Mouse (Mus musculus): Measurements from ENCODE around the gene Ankle2. TPM values are rescaled to one million over a fixed set of nuclear protein-coding genes. Genes with fewer than 3 reads are reported as not detected.

Gene Ankle2
- total RNA-seq (2021) (10 to 100 TPM; 39.3 to 46.5 TPM), polyA plus RNA-seq (2012; rRNA removed) (7.5 and 8.7 TPM in 2 replicates)
- long read RNA-seq, full-length matches to known transcripts = 13 of 20 reads
- long read RNA-seq, partial matches to known transcripts = 3 of 20 reads
- long read RNA-seq, other reads (novel, unspliced or antisense) = 4 of 20 reads

DNA sequence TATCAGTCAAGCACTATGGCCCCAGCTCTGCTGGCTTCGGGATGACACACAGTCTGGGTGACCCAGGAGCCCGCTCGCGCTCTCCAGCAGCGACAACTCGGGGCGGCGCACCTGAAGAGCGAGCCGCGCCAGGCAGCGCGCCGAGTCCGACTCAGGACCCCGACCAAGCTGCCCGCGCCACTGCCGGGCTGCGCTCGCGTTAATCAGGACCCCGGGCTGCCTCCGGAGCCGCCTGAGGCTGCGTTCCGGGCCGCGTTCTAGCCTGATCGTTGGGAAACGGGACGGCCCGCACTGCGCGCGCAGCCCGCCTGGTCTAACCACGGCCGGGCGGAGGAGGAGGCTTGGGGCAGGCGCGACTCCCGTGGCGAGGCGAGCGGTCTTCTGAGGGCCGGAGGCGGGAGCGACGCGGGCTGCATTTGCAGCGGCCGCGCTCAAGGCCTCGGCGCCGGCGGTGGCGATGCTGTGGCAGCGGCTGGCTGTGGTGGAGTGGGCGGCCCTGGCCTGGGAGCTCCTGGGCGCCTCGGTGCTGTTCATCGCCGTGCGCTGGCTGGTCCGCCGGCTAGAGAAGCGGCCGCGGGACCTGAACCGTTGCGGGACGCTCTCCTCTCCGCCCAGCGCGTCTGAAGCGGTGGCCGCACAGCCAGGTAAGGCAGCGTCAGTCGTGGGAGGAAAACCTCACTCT, at the start of gene Ankle2:
TSS of gene Ankle2 (plus strand) at position 225 of the 682 bp plus-strand sequence.
- peak; percentile 96 for DNase-seq

DNA sequence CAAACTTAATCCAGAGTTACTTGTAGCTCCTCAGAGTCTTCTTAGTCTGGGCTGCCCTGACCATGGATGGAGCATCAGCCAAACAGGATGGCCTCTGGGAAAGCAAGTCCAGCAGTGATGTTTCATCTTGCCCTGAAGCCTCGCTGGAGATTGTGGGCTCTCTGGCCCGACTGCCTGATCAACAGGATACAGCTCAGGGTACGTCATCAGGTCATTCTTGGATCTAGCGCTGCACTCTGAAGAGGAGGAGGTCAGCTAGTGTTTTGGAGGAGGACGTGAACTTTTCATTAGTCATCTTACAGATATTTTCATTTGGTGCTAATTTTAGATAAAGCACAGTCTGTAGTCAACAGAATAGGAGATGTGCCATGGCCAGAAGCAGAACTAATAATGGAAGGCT, 49.1 kb upstream of the Ankle2 start:
- peak; percentile 70 for DNase-seq

GRCm38 (mm10) chr5:110203164-110203895, 27.5 kb upstream of the Ankle2 start:
- peak; percentile 6 for DNase-seq

DNA sequence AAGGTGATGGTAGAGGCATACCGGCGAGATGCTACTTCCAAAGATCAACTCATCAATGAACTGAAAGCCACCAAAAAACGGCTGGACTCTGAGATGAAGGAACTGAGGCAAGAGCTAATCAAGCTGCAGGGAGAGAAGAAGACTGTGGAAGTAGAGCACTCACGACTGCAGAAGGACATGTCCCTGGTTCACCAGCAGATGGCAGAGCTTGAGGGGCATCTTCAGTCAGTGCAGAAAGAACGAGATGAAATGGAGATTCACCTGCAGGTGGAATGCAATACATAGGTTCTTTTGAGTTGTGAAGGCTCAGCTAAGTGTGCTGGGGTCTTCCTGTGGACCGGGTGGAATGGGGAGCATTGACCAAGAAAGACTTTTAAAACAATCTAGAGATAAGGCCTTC, 26.0 kb upstream of the Ankle2 start:
- no peak for DNase-seq

- no peak for DNase-seq
These were observed 19.5 kb upstream of the Ankle2 start for GRCm38 (mm10) chr5:110211312-110211711.

DNA sequence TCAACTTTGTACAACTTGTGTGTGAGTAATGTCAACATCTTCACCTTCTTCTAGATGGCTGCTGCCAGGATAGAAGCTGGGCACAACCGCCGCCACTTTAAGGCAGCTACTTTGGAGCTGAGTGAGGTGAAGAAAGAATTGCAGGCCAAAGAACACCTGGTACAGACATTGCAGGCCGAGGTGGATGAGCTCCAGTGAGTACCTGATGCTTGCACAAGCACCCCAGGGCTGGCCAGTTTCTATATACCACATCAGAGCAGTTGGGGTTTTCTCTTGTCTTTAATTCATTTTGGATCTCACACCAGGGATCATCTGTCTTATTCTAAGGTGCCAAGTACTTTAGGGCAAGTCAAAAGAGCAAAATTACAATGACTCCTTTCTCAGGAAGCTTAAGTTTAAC, 14.0 kb upstream of the Ankle2 start:
- no peak for DNase-seq

DNA sequence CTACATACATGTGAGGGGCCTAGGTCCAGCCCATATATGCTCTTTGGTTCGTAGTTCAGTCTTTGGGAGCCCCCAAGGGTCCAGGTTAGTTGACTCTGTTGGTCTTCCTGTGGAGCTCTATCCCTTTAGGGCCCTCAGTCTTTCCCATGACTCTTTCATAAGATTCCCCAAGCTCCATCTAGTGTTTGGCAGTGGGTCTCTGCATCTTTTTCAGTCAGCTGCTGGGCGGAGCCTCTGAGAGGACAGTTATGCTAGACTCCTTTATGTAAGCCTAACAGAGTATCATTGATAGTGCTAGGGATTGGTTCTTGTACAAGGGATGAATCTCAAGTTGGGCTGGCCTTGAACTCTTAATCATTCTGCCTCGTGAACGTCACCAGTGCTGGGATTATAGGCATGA, 10.5 kb upstream of the Ankle2 start:
- no peak for DNase-seq

DNA sequence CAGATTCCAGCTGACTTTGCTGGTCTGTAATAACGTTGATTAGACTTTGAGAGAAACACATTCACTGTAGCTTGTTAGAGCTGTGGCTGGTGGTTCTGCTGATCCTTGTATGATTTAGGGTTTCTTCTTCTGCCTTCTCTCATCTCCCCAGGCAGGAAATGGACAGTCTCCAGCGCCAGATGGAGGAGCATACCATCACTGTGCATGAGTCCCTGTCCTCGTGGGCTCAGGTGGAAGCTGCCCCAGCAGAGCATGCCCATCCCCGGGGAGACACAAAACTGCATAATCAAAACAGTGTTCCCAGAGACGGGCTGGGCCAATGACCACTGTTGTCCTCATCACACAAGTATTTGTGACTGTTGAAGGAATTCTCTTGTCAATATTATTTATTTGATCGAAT, 8.0 kb upstream of the Ankle2 start:
- no peak for DNase-seq

- no peak for DNase-seq
These were observed 5.7 kb upstream of the Ankle2 start for GRCm38 (mm10) chr5:110225056-110225455.

GRCm38 (mm10) chr5:110227336-110227883, 3.4 kb upstream of the Ankle2 start:
- no peak for DNase-seq

DNA sequence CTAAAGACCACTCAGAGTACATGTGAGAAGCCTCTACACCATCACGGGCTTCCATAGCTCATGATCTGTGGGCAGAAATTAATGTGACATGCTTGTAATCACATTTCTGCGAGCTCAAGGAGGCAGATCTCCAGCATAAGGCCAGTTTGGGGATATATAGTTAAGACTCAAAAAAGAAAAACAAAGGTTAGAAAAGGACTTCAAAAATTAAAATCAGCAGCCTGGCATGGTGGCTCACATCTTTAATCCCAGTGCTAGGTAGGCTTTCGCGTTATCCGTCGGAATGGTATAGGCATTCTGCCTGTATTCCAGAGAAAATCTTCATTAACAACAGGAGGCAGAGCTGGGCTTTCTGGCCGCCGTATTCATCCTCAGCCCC, 414 bp upstream of the Ankle2 start:
- DNase-seq = no peak

- no peak for DNase-seq
These were observed 834 bp downstream of the Ankle2 start for GRCm38 (mm10) chr5:110231638-110232037.

- DNase-seq = no peak
These were observed 1.5 kb downstream of the Ankle2 start for GRCm38 (mm10) chr5:110232346-110232745.

- DNase-seq = no peak
These were observed 13.3 kb downstream of the Ankle2 start for GRCm38 (mm10) chr5:110244091-110244490.

DNA sequence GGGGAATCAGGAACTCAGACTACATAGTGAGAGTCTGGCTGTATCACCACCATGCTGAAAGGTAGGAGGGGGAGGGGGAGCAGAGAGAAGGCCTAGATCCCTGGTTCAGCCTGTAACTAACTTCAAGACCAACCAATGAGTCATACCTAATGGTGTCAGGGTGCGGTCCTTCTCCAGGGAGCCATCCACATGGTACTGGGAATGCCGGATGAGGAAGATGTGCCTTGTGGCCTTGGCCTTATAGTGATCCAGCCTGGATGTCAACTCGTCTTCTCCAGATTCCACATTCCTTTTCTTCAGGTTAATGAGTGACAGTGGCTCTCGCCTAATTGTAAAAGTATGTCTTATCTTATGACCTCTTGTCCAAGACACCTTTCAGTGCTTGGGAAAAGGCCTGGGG, 36.1 kb downstream of the Ankle2 start:
- DNase-seq = no peak

DNA sequence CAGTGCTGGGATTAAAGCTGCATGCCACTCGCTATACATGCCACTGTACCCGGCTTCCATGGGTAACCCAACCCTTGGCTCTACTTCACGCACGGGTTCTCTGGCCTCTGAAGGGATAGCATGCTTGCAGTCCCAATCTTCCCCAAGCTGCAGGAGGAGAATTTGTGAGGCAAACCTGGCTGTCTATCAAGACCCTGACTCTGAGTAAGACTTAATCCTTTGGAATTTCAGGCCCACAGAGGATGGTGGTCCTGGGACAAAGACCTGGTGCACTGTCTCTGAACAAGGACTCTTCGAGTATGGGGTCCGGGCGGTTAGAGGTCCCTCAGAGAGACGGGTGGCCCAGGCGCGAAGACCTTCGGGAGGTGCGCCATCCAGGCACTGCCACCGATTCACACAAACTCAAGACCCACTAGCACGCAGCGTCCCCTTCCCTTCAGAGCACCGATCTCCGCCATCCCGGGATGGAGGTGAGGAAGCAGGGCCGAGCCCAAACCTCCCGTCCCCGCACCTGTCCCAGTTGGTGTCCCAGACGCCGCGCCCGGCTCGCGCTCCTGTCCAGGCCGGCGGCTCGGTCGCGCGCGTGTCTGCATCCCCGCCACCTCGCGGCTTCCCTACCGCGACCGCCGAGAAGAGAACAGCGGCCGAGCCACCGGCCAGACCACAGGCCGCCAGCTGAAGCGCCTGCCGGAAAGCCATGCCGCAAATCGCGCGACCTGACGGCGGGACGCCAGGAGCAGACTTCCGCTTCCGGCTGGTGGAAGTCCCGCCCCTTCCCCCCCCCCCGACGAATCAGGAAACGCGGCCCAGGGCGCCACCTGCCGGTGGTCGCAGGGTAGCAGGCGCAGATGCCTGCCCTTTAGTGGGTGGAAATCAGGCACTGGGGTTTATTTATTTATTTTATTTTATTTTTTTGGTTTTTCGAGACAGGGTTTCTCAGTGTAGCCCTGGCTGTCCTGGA, 38.6 kb downstream of the Ankle2 start, which contains the start of gene Pgam5:
TSS of gene Pgam5 (minus strand) at position 773 of the 961 bp plus-strand sequence.
- peak; percentile 91 for DNase-seq

- no peak for DNase-seq
These were observed 39.4 kb downstream of the Ankle2 start for GRCm38 (mm10) chr5:110270242-110270641.

- DNase-seq = no peak
These were observed 43.3 kb downstream of the Ankle2 start for GRCm38 (mm10) chr5:110274147-110274546.

GRCm38 (mm10) chr5:110274846-110275245, 44.0 kb downstream of the Ankle2 start:
- no peak for DNase-seq

- no peak for DNase-seq
These were observed 45.6 kb downstream of the Ankle2 start for GRCm38 (mm10) chr5:110276391-110276790.

DNA sequence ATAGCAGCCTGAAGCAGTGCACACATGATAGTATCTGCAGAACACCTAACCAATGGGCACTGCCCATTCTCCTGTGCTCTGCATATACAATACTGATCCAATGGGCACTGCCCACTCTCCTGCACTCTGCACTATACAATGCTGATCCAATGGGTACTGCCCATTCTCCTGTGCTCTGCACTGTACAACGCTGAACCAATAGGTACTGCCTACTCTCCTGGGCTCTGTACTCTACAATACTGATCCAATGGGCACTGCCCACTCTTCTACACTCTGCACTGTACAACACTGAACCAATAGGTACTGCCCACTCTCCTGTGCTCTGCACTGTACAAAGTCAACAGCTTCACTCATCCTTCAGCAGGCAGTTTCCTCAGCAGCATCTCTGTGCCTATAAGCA, 46.1 kb downstream of the Ankle2 start:
- DNase-seq = no peak

DNA sequence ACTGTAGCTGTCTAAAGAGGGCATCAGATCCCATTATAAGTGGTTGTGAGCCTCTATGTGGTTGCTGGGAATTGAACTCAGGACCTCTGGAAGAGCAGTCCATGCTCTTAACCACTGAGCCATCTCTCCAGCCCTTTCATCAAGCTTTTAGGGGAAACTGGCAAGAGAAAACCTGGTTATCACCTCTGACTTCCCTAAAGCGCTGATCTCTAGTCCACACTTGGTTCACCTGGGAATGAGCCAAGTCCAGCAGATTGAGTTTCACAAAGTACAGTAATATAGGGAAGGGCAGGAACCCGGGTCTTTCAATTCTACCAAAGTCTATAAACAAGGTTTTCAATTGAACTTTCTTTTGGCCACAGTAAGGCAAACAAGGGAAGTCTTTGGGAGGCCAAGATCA, 51.2 kb downstream of the Ankle2 start:
- no peak for DNase-seq
